Mouse (Mus musculus): ENCODE data around the gene Foxred1.

GRCm38 (mm10) chr9:35198351-35198750 is 12.5 kb downstream of the Foxred1 start:
- TF ChIP-seq POLR2A (IDR thresholded peaks at IDR 0.05; ENCODE audit: low read depth, low read length) (no peak), CTCF (IDR thresholded peaks at IDR 0.05; ENCODE audit: borderline replicate concordance, insufficient read depth, low read length) (no peak)

Measured in embryonic fibroblast, embryonic 13.5 days (primary cell).